Mouse (Mus musculus) embryonic fibroblast, embryonic 13.5 days (primary cell): Measurements from ENCODE around the gene Msx3.

Experiments used
- CTCF ChIP-seq: IDR thresholded peaks from 2 replicates; pipeline ENCODE4 v1.5.1; 2011; ENCODE audit warnings: mild to moderate bottlenecking, control low read depth, low read length, moderate library complexity, borderline replicate concordance; ENCODE audit not compliant: insufficient read depth
- POLR2A ChIP-seq: IDR thresholded peaks from 2 replicates; pipeline ENCODE4 v1.6.1; 2011; ENCODE audit warnings: low read depth, mild to moderate bottlenecking, control low read depth, low read length, moderate library complexity

GRCm38 (mm10) chr7:140032366-140032765 lies 16.5 kb downstream of the Msx3 start:
- no peak for TF ChIP-seq POLR2A
- no peak for TF ChIP-seq CTCF
